Mouse (Mus musculus) liver, adult 2 months (tissue): ENCODE measurements around the gene Car14.

Experiments used
- CTCF ChIP-seq: fragments of 200-500 bp; IDR thresholded peaks from 2 replicates; pipeline ENCODE4 v1.5.1; 2011; ENCODE audit warnings: low read depth, low read length, control low read depth
- POLR2A ChIP-seq: fragments of 200-500 bp; IDR thresholded peaks from 2 replicates; pipeline ENCODE4 v1.6.1; 2011; ENCODE audit warnings: low read length, control low read depth; ENCODE audit not compliant: insufficient read depth; ENCODE audit errors: extremely low read depth

GRCm38 (mm10) chr3:95884400-95884799 lies 20.1 kb downstream of the Car14 start:
- TF ChIP-seq POLR2A (no peak), CTCF (no peak)
